Mouse (Mus musculus): ENCODE measurements at regions not wholly inside any gene's neighbourhood (a gene's known extent, or its start where the extent isn't known, plus 50 kb on each side); places are given as distances from the start of the nearest gene placed in this dataset.
A peak's percentile ranks its signal among the peaks of the same experiment; 100 is the strongest.
"Not testable (repeated sequence)": the region's sequence is repeated elsewhere in the genome, so short reads cannot be mapped to it uniquely, and the experiment has no call there.

GRCm38 (mm10) chr10:33715701-33716250 is 70.7 kb downstream of the Sult3a2 start:
- no peak for DNase-seq (ENCODE audit: low spot score in 2 of 2)

- not testable (repeated sequence) for DNase-seq (ENCODE audit: low spot score in 2 of 2)
Observed at GRCm38 (mm10) chr10:33708656-33709055, 77.8 kb downstream of the Sult3a2 start.

GRCm38 (mm10) chr10:33704245-33704644 is 79.7 kb upstream of the Clvs2 start:
- DNase-seq (ENCODE audit: low spot score in 2 of 2): not testable (repeated sequence)

GRCm38 (mm10) chr10:33703420-33703819 is 78.9 kb upstream of the Clvs2 start:
- peak; percentile 54 to 70 for DNase-seq (ENCODE audit: low spot score in 2 of 2)
